Mouse (Mus musculus) gastrocnemius, adult 18-20 months (tissue): ENCODE data around the gene Agtr1a. TPM values are rescaled to one million over a fixed set of nuclear protein-coding genes. Genes with fewer than 3 reads are reported as not detected.

Source experiments
- DNase-seq: peaks from one replicate; pipeline ENCODE4 v3.0.0; 2021; ENCODE audit warnings: low spot score
- total RNA-seq, 2 experiments: library from RNA; stranded (reverse); gene quantifications; 2 replicates each; pipeline ENCODE4 v1.2.3; 2021

Agtr1a gene
- total RNA-seq, 2 experiments from 2014 or later = 3.3 to 5.4 TPM

DNA sequence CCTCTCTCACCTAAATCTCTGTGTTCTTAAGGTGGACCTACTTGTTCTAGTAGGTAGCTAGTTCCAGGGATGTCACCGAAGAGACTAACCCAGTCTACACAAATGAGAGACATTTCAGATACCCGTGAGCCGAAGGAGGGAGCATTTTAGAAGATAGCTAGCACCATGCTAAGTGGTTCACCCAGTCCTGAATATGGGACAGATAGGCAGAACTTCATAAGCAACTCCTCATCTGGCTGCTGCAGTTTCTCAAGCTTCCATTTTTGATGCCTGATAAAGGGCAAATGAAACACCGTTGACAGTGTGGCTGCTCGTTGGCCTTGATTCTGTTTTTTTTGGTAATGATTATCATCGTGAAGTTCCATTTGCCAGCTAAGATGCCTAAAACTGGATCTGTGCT, 25.8 kb downstream of the Agtr1a start:
- DNase-seq = no peak

DNA sequence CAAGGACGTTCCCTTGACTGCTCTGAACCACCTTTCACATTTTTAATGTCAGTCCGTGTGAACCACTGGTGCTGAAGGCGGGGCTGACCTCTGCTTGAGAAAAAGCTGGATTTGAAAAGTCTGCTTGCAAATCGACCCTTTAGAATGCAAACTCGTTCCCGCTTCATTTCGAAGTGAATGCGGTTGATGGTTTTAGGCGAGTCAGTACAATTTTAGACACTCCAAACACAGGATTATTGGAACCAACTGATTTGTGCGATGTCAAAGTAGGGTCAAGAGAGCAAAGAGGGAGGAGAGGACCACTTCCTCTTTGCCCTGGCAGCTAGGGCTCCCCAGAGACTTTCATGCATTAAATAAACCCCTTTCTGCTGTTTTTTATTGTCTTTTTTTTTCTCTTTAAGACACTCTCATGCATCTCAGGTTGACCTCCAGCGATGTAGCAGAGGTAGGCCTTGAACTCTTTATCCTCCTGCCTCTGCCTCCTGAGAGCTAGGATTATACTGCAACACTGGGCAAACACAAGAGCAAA, 27.9 kb downstream of the Agtr1a start:
- no peak for DNase-seq

DNA sequence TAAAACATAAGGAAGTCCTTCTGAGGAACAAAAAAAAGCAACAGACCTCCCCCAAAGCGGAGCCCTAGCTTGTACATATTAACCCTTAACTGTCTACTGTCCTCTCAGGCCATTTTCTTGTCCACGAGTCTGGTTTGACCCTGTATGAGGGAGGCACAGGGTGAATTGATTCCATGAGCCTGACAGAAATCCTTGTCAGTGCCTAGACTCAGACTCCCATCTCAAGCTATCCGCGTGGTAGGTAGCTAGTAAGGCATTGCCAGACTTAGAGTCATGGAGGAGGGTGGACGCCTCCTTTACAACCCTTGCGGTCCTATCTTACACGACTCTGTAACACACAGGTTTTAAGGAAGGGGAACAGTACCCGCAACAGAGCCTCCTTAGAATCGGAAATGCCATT, 28.5 kb downstream of the Agtr1a start:
- DNase-seq = no peak

DNA sequence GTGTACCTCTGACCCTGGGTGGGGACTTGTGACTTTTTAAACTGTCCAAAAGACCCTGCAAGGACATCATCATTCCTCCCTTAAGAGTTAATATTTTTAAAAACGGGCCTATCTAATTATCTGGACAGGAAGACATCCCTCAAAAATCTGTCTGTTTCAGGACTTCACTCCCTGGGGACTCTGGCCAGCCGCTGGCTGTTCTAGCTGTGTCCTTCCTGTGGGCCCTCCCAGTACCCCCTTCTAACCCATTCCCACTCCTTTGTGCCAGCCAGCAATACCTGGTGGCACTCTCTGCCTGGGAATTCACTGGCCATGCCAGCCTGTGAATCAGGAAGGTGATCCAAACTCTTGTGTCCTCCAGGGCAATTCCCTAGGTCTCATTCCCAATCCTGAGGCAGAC, 29.1 kb downstream of the Agtr1a start:
- no peak for DNase-seq

DNA sequence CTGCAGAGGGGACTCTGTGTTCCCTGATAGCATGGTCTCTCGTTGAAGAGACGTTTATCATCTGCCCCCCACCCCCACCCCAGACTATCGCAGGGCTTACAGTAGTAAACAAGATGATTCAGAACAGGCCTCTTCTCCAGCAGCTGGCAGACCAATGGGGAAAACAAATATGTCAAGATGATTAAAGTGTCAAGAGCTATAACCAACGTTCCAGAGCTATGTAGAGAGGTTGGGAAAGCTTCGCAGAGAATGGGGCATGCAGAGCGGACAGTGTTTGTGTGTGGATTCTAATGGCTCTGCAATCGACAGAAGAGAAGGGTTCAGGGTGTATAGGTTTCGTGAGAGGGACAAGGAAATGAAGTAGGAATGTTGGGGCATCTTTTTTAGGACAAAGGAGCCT, 31.9 kb downstream of the Agtr1a start:
- no peak for DNase-seq

DNA sequence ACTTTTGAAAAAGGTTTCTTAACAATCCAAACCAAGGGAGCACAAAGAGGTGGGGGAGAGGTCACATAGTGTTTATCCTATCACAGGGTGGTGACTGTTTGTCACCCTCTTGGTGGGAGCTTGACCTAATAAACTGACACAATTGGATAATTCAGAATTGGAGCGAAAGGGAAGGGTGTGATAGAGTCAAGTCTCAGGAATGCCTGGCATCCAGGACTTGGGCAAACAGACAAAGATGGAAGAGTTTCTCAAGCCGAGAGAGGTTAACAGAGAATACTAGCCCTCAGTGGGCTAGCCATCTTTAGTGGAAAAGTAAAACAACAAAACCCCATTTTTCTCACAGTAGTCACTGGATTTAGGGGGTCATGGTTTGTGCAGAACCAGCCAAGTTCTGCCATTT, 32.5 kb downstream of the Agtr1a start:
- no peak for DNase-seq

DNA sequence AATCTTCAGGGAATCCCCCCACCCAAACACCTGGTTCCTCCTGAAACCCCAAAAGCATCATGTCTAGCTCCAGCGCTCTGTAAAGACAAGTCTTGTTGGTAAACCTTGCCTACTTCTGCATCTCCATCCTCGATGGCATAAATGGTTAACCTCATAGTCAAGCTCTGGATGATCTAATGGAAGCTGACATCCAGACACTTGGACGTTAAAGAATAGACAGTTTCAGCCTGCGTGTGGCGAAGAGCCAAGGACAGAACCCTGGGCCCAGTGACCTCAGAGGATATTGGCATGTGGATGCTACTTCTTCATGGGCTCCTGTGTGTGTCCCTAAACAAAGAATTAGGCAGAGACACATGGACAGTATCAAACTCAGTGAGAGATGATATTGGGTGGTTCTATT, 42.6 kb downstream of the Agtr1a start:
- no peak for DNase-seq

DNA sequence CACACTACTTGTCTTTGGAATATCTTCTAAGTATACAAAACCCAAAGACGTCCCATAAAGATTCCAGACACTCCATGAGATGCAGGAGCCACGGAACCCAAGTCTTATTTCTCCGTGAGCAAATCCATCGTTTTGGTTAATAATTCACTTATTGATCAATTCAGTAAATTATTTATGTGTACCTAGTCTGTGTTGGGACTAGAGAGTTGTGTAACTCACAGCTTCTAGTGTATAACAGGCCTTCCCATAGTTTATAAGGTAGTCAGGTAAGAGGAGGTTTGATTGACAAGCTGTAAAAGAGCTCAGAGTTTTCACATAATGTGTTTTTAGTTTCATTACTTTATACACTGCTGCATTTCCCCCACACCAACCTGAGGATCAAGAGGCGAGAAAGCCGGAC, 48.9 kb downstream of the Agtr1a start:
- no peak for DNase-seq

DNA sequence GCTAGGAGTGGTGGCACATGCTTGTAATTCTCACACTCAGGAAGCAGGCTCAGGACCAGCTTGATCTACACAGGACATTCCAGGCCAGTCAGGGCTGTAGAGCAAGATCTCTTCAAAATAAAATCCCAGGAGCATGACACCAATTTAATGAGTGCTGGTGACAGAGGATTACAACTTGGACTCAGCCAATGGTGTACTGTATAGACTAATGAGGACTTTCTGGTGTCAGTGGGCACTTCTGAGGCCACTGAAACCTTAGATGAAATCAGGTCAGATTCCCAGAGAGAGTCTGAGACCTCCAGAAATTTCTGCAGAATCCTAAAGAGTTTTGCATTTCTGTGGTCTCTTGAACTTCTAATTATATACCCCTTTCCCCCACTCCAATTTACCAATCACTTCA, 57.9 kb downstream of the Agtr1a start:
- DNase-seq = no peak

DNA sequence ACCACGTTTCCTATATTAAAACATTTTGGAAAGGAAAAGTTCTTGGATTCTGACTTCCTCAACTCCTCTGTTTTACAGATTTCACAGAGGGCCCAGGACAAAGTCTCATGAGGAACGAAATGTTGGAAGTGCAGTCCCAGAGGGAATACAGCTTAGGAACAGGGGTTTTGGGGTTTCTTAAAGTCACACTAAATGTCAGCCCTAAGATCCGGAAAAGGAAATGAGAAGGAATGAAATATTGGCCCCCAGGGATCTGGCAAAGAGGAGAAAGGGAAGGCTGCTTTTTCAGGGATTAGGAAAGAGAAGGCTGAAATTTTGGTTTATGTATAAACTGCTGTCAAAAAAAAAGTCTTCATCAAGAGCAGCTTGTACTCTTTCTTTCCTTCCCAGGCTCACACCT, 60.2 kb downstream of the Agtr1a start:
- peak; percentile 9 for DNase-seq

DNA sequence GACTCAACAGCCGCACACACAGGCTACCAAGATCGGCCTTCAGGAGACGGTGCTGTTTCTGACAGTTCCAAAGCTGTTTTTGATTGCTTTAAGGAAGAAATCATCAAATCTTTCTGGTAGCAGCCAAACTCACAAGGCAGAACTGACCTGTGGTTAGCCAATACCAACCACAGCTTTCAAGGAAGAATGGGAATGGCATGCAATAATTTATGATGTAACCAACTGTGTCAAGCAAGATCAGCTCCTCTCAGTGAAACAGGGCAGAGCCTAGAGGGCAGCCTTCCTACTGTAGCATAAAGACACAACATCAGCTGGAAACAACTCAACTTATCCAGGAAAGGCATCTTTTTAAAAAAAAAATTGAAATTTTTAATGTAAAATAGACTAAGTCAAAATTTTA, 62.6 kb downstream of the Agtr1a start:
- no peak for DNase-seq

DNA sequence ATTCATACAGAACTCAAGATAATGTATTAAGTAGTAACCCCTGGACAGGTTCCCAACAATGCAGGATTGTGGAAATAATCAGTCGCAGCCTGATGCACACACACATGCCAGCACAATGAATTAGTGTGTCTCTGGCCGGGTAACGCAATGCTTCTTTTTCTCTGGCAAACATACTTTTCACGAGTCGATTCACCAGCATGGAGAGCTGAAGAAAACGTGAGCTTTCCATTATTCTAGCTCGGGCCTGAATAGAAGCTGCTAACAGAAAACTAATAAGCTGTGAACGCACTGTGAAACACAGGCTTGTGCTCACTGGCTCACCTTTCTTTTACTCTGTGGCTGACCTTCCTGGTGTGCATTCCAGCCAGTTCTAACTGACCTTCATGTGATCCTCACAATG, 64.4 kb downstream of the Agtr1a start:
- no peak for DNase-seq

DNA sequence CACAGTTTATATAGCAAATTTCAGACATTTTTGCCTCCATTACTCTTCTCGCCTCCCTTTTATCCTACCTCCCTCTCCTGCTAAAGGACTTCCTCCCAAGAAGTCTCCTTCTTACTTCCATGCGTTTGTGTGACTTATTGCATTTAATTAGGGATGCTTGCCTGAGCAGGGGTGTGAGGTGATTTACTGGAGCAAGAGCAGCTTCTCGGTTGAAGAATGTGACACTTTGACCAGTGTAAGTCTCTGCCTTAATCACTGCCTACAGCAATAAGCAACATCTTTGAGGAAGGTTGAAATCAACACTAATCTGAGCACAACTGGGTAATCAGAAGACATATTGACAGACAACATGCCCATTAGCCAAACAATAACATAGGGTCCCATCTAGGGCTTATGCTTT, 67.6 kb downstream of the Agtr1a start:
- no peak for DNase-seq

DNA sequence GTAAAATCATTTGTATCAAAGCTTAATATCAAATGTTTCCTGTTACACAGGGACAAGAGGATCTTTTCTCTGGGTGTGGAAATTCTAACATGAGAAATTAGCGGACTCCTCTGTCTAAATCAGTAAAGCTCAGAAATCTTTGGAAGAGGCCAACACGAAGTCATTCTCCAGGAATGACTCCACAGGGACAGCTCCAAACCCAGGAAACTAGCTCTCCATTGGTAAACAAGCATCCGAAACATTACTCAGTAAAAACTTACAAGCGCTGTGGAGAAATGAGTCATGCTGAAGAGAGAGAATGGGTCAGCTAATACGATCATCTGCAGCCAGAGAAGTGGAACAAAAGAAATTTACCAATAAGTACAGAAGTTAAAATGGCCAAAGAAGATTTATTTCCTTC, 82.4 kb downstream of the Agtr1a start:
- DNase-seq = peak; percentile 53

DNA sequence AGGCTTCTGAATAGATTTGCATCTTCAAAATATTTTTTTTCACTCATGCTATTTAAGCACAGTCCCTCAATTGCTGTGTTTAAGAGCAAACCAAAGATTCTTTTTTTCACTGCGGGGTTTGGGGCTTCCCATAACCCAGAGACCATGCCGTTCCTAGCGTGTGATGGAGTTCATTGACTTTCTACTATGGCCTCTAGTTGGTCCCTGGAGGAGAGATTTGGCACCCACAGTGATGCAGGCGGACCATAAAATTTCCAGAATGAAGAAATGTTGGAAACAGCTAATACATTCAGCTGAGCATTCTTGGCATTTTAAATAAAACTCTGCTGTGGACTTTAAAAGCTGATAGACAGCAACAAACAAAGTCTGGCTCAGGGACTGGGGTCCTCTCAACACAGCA, 90.8 kb downstream of the Agtr1a start:
- peak; percentile 63 for DNase-seq

DNA sequence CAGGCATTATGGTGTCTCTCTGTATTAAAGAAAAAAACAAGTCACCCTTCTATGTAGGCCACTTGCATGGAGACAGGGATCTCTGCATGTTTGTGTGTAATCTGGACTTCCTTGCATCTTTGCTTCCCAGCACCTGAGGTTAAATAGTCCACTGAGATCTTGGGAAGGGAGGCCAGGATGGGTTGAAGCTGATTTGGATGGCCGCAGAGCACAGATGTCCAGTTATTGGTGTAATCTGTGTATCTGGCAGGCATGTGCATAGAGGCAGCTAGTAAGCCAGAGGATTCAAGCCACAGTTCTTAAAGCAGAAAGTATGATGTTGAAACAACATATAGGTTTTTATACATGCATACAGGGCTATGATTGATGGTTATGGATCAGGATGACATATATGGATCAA, 91.2 kb downstream of the Agtr1a start:
- peak; percentile 19 for DNase-seq

Other genes starting within 250 kb of the Agtr1a start
- gene Mboat1, start 200.0 kb upstream of the Agtr1a start, total RNA-seq = 1 to 10 TPM; 1.7 to 3.3 TPM
- 100 to 1,000 TPM; 472 to 526 TPM for gene Uqcrfs1, start 208.9 kb downstream of the Agtr1a start, total RNA-seq